Mouse (Mus musculus): Measurements from ENCODE around the gene Bud23. TPM values are rescaled to one million over a fixed set of nuclear protein-coding genes. Genes with fewer than 3 reads are reported as not detected.

Bud23 gene
- polyA plus RNA-seq, 1 experiment: 71.1 TPM

GRCm38 (mm10) chr5:135079578-135079977 lies 14.8 kb upstream of the Bud23 start:
- TF ChIP-seq CTCF (IDR thresholded peaks at IDR 0.05; ENCODE audit: low read depth, low read length): no peak
- TF ChIP-seq EP300 (IDR thresholded peaks at IDR 0.05; ENCODE audit: insufficient read depth, low read depth, low read length): no peak
- no peak for TF ChIP-seq POLR2A (IDR thresholded peaks at IDR 0.05; ENCODE audit: insufficient read depth, low read length)
- H3K9ac ChIP-seq (ENCODE audit: low read depth, poor library complexity, severe bottlenecking): no peak overlapping the region
- H3K9me3 ChIP-seq (replicated peaks; ENCODE audit: control insufficient read depth, insufficient read depth, low read length, poor library complexity, severe bottlenecking): no peaks in the 10 kb centered on the region
- H3K36me3 ChIP-seq (ENCODE audit: control insufficient read depth, insufficient read depth, low read length, poor library complexity, severe bottlenecking): no peaks in the 10 kb centered on the region
- no peaks in the 10 kb centered on the region for H3K27me3 ChIP-seq (ENCODE audit: control insufficient read depth, insufficient read depth, low read length, poor library complexity, severe bottlenecking)
- H3K4me1 ChIP-seq (ENCODE audit: control insufficient read depth, insufficient read depth, low read length): peaks cover 5% of the 10 kb centered on the region
- H3K27ac ChIP-seq (ENCODE audit: insufficient read depth, low read length): no peak overlapping the region
- no peak overlapping the region for H3K4me3 ChIP-seq (ENCODE audit: low read depth, low read length)

GRCm38 (mm10) chr5:135078482-135078810 lies 13.7 kb upstream of the Bud23 start:
- H3K36me3 ChIP-seq (ENCODE audit: control insufficient read depth, insufficient read depth, low read length, poor library complexity, severe bottlenecking): no peaks in the 10 kb centered on the region
- H3K27ac ChIP-seq (ENCODE audit: insufficient read depth, low read length): no peak overlapping the region
- peaks cover 7% of the 10 kb centered on the region for H3K4me1 ChIP-seq (ENCODE audit: control insufficient read depth, insufficient read depth, low read length)
- no peaks in the 10 kb centered on the region for H3K27me3 ChIP-seq (ENCODE audit: control insufficient read depth, insufficient read depth, low read length, poor library complexity, severe bottlenecking)
- H3K4me3 ChIP-seq (ENCODE audit: low read depth, low read length): peak overlapping the region; percentile 60
- no peaks in the 10 kb centered on the region for H3K9me3 ChIP-seq (replicated peaks; ENCODE audit: control insufficient read depth, insufficient read depth, low read length, poor library complexity, severe bottlenecking)
- peak overlapping the region; percentile 97; the same call in 1 of the 2 replicates for H3K9ac ChIP-seq (ENCODE audit: low read depth, poor library complexity, severe bottlenecking)
- no peak for TF ChIP-seq CTCF (IDR thresholded peaks at IDR 0.05; ENCODE audit: low read depth, low read length)
- TF ChIP-seq POLR2A (IDR thresholded peaks at IDR 0.05; ENCODE audit: insufficient read depth, low read length): no peak
- TF ChIP-seq EP300 (IDR thresholded peaks at IDR 0.05; ENCODE audit: insufficient read depth, low read depth, low read length): no peak

- Histone ChIP-seq H3K9ac (ENCODE audit: low read depth, poor library complexity, severe bottlenecking) (peak within 1 kb of the TSS; percentile 97), H3K9me3 (replicated peaks; ENCODE audit: control insufficient read depth, insufficient read depth, low read length, poor library complexity, severe bottlenecking) (no peaks in the 10 kb centered on the region), H3K27ac (ENCODE audit: insufficient read depth, low read length) (no peak within 1 kb of the TSS), H3K36me3 (ENCODE audit: control insufficient read depth, insufficient read depth, low read length, poor library complexity, severe bottlenecking) (no peaks in the 10 kb centered on the region), H3K4me1 (ENCODE audit: control insufficient read depth, insufficient read depth, low read length) (peaks cover 7% of the 10 kb centered on the region), H3K4me3 (ENCODE audit: low read depth, low read length) (peak within 1 kb of the TSS; percentile 73), H3K27me3 (ENCODE audit: control insufficient read depth, insufficient read depth, low read length, poor library complexity, severe bottlenecking) (no peaks in the 10 kb centered on the region)
- peak; percentile 58 for TF ChIP-seq CTCF (IDR thresholded peaks at IDR 0.05; ENCODE audit: low read depth, low read length)
- TF ChIP-seq POLR2A (IDR thresholded peaks at IDR 0.05; ENCODE audit: insufficient read depth, low read length): no peak
These were observed 13.1 kb upstream of the Bud23 start, which contains the start of gene Vps37d for GRCm38 (mm10) chr5:135077564-135078481. Vps37d (minus strand) TSS chr5:135078266.

GRCm38 (mm10) chr5:135076931-135077505 lies 12.3 kb upstream of the Bud23 start:
- H3K36me3 ChIP-seq (ENCODE audit: control insufficient read depth, insufficient read depth, low read length, poor library complexity, severe bottlenecking): no peaks in the 10 kb centered on the region
- peak overlapping the region; percentile 97 for H3K9ac ChIP-seq (ENCODE audit: low read depth, poor library complexity, severe bottlenecking)
- no peaks in the 10 kb centered on the region for H3K9me3 ChIP-seq (replicated peaks; ENCODE audit: control insufficient read depth, insufficient read depth, low read length, poor library complexity, severe bottlenecking)
- TF ChIP-seq EP300 (IDR thresholded peaks at IDR 0.05; ENCODE audit: insufficient read depth, low read depth, low read length) (no peak), CTCF (IDR thresholded peaks at IDR 0.05; ENCODE audit: low read depth, low read length) (no peak), POLR2A (IDR thresholded peaks at IDR 0.05; ENCODE audit: insufficient read depth, low read length) (no peak)
- H3K4me1 ChIP-seq (ENCODE audit: control insufficient read depth, insufficient read depth, low read length): peaks cover 11% of the 10 kb centered on the region
- H3K4me3 ChIP-seq (ENCODE audit: low read depth, low read length): peak overlapping the region; percentile 73
- no peak overlapping the region for H3K27ac ChIP-seq (ENCODE audit: insufficient read depth, low read length)
- H3K27me3 ChIP-seq (ENCODE audit: control insufficient read depth, insufficient read depth, low read length, poor library complexity, severe bottlenecking): no peaks in the 10 kb centered on the region

- Histone ChIP-seq H3K4me3 (ENCODE audit: low read depth, low read length) (peak overlapping the region; percentile 33), H3K9ac (ENCODE audit: low read depth, poor library complexity, severe bottlenecking) (no peak overlapping the region), H3K27ac (ENCODE audit: insufficient read depth, low read length) (no peak overlapping the region)
These were observed 11.6 kb upstream of the Bud23 start for GRCm38 (mm10) chr5:135076368-135076767.

GRCm38 (mm10) chr5:135075655-135076054 lies 10.9 kb upstream of the Bud23 start:
- Histone ChIP-seq H3K36me3 (ENCODE audit: control insufficient read depth, insufficient read depth, low read length, poor library complexity, severe bottlenecking) (no peaks in the 10 kb centered on the region), H3K27me3 (ENCODE audit: control insufficient read depth, insufficient read depth, low read length, poor library complexity, severe bottlenecking) (no peaks in the 10 kb centered on the region), H3K4me3 (ENCODE audit: low read depth, low read length) (no peak overlapping the region), H3K9ac (ENCODE audit: low read depth, poor library complexity, severe bottlenecking) (no peak overlapping the region), H3K9me3 (replicated peaks; ENCODE audit: control insufficient read depth, insufficient read depth, low read length, poor library complexity, severe bottlenecking) (no peaks in the 10 kb centered on the region), H3K4me1 (ENCODE audit: control insufficient read depth, insufficient read depth, low read length) (peaks cover 11% of the 10 kb centered on the region), H3K27ac (ENCODE audit: insufficient read depth, low read length) (no peak overlapping the region)
- TF ChIP-seq POLR2A (IDR thresholded peaks at IDR 0.05; ENCODE audit: insufficient read depth, low read length) (no peak), EP300 (IDR thresholded peaks at IDR 0.05; ENCODE audit: insufficient read depth, low read depth, low read length) (no peak), CTCF (IDR thresholded peaks at IDR 0.05; ENCODE audit: low read depth, low read length) (no peak)

More at GRCm38 (mm10) chr5:135076368-135076767, 11.6 kb upstream of the Bud23 start:
- H3K4me1 ChIP-seq (ENCODE audit: control insufficient read depth, insufficient read depth, low read length): peaks cover 11% of the 10 kb centered on the region
- H3K36me3 ChIP-seq (ENCODE audit: control insufficient read depth, insufficient read depth, low read length, poor library complexity, severe bottlenecking): no peaks in the 10 kb centered on the region
- H3K27me3 ChIP-seq (ENCODE audit: control insufficient read depth, insufficient read depth, low read length, poor library complexity, severe bottlenecking): no peaks in the 10 kb centered on the region
- H3K9me3 ChIP-seq (replicated peaks; ENCODE audit: control insufficient read depth, insufficient read depth, low read length, poor library complexity, severe bottlenecking): no peaks in the 10 kb centered on the region
- TF ChIP-seq EP300 (IDR thresholded peaks at IDR 0.05; ENCODE audit: insufficient read depth, low read depth, low read length): no peak
- TF ChIP-seq CTCF (IDR thresholded peaks at IDR 0.05; ENCODE audit: low read depth, low read length): no peak
- TF ChIP-seq POLR2A (IDR thresholded peaks at IDR 0.05; ENCODE audit: insufficient read depth, low read length): no peak
